Mouse (Mus musculus) CH12.LX (cell line): Measurements from ENCODE around the gene Copb2. TPM values are rescaled to one million over a fixed set of nuclear protein-coding genes. Genes with fewer than 3 reads are reported as not detected.
A peak's percentile ranks its signal among the peaks of the same experiment; 100 is the strongest.

Experiments
- DNase-seq: peaks from one replicate; pipeline ENCODE4 v3.0.0-alpha.2; 2013; ENCODE audit errors: extremely low read depth
- H3K27ac ChIP-seq: 2 replicates; pipeline ENCODE4 v1.5.1; 2012; ENCODE audit warnings: low read depth, mild to moderate bottlenecking, control low read depth, moderate library complexity; ENCODE audit not compliant: insufficient read depth
- H3K27me3 ChIP-seq: replicated peaks from 2 replicates; pipeline ENCODE3; 2012; ENCODE audit warnings: inconsistent platforms
- H3K36me3 ChIP-seq, 2 experiments: replicated peaks in 1 of 2; 2 replicates each; pipeline versions ENCODE3 to v1.6.1; 2012; ENCODE audit warnings: inconsistent platforms in 1 of 2, low read length in 1 of 2, mild to moderate bottlenecking in 1 of 2, mixed read lengths in 1 of 2, moderate library complexity in 1 of 2; ENCODE audit not compliant: control insufficient read depth in 1 of 2, insufficient read depth in 1 of 2
- H3K4me1 ChIP-seq, 2 experiments: 2 replicates each; pipeline ENCODE4 v1.6.1; 2012; ENCODE audit warnings: inconsistent platforms in 1 of 2, moderate library complexity in 1 of 2; ENCODE audit not compliant: insufficient read depth in 2 of 2, control insufficient read depth in 1 of 2
- H3K4me2 ChIP-seq: 2 replicates; pipeline ENCODE4 v1.6.1; 2012; ENCODE audit warnings: low read depth, mild to moderate bottlenecking, control low read depth; ENCODE audit not compliant: poor library complexity, insufficient read depth, severe bottlenecking
- H3K4me3 ChIP-seq, 3 experiments: fragments of 150-350 bp in 1 of 3; sonication (generic) in 1 of 3; replicated peaks in 1 of 3; 2 replicates each; pipeline versions ENCODE3 to v1.5.1; 2011 to 2012; ENCODE audit warnings: low read depth in 2 of 3, low read length in 2 of 3, mild to moderate bottlenecking in 2 of 3, moderate library complexity in 2 of 3, control low read depth in 1 of 3, improper control_type of control experiment in 1 of 3, inconsistent platforms in 1 of 3, mixed read lengths in 1 of 3; ENCODE audit not compliant: poor library complexity in 1 of 3
- H3K79me2 ChIP-seq: replicated peaks from 2 replicates; pipeline ENCODE4 v1.6.1; 2012; ENCODE audit warnings: mild to moderate bottlenecking, moderate library complexity; ENCODE audit not compliant: control insufficient read depth, poor library complexity, insufficient read depth, severe bottlenecking; ENCODE audit errors: extremely low read depth
- H3K9ac ChIP-seq: 2 replicates; pipeline ENCODE4 v1.6.1; 2012; ENCODE audit warnings: low read depth, mild to moderate bottlenecking, control low read depth, moderate library complexity; ENCODE audit not compliant: insufficient read depth
- H3K9me3 ChIP-seq: replicated peaks from 2 replicates; pipeline ENCODE3; 2012; ENCODE audit warnings: low read length, inconsistent platforms, mixed read lengths
- BHLHE40 ChIP-seq: IDR thresholded peaks from 2 replicates; pipeline ENCODE4 v1.6.1; 2011; ENCODE audit warnings: mild to moderate bottlenecking, low read depth, low read length, improper control_type of control experiment
- CHD2 ChIP-seq: IDR thresholded peaks from 2 replicates; pipeline ENCODE4 v1.6.1; 2011; ENCODE audit warnings: low read length, improper control_type of control experiment
- CTCF ChIP-seq, 2 experiments: IDR thresholded peaks in 1 of 2; conservative IDR thresholded peaks in 1 of 2; 2 replicates each; pipeline ENCODE4 v1.5.1; 2011 to 2012; ENCODE audit warnings: low read depth in 2 of 2, low read length in 2 of 2, improper control_type of control experiment in 1 of 2, inconsistent platforms in 1 of 2, mild to moderate bottlenecking in 1 of 2, moderate library complexity in 1 of 2
- E2F4 ChIP-seq: IDR thresholded peaks from 2 replicates; pipeline ENCODE4 v1.6.1; 2011; ENCODE audit warnings: low read depth, low read length, improper control_type of control experiment; ENCODE audit not compliant: insufficient replicate concordance
- EP300 ChIP-seq: IDR thresholded peaks from 2 replicates; pipeline ENCODE4 v1.6.1; 2011; ENCODE audit warnings: low read length, improper control_type of control experiment
- ETS1 ChIP-seq: conservative IDR thresholded peaks from 2 replicates; pipeline ENCODE4 v1.6.1; 2012; ENCODE audit warnings: low read depth, mild to moderate bottlenecking, inconsistent platforms, low read length, improper control_type of control experiment, moderate library complexity
- HCFC1 ChIP-seq: IDR thresholded peaks from 2 replicates; pipeline ENCODE4 v1.6.1; 2012; ENCODE audit warnings: low read depth, mild to moderate bottlenecking, inconsistent platforms, low read length, improper control_type of control experiment
- JUN ChIP-seq: IDR thresholded peaks from 2 replicates; pipeline ENCODE4 v1.6.1; 2011; ENCODE audit warnings: low read depth, mild to moderate bottlenecking, low read length, improper control_type of control experiment, moderate library complexity; ENCODE audit not compliant: insufficient read depth
- JUND ChIP-seq: conservative IDR thresholded peaks from 2 replicates; pipeline ENCODE4 v1.6.1; 2011; ENCODE audit warnings: low read depth, low read length, improper control_type of control experiment
- KAT2A ChIP-seq: IDR thresholded peaks from 2 replicates; pipeline ENCODE4 v1.6.1; 2012; ENCODE audit warnings: low read length, improper control_type of control experiment, inconsistent platforms; ENCODE audit not compliant: insufficient replicate concordance
- MAFK ChIP-seq: IDR thresholded peaks from 2 replicates; pipeline ENCODE4 v1.6.1; 2011; ENCODE audit warnings: low read length, improper control_type of control experiment; ENCODE audit not compliant: insufficient replicate concordance
- MAZ ChIP-seq: IDR thresholded peaks from 2 replicates; pipeline ENCODE4 v1.6.1; 2012; ENCODE audit warnings: low read depth, mild to moderate bottlenecking, inconsistent platforms, low read length, improper control_type of control experiment, moderate library complexity
- MEF2A ChIP-seq: IDR thresholded peaks from 2 replicates; pipeline ENCODE4 v1.6.1; 2014; ENCODE audit warnings: low read depth, mild to moderate bottlenecking, inconsistent platforms, low read length, improper control_type of control experiment, borderline replicate concordance
- MYC ChIP-seq: IDR thresholded peaks from 2 replicates; pipeline ENCODE4 v1.6.1; 2011; ENCODE audit warnings: low read depth, mild to moderate bottlenecking, improper control_type of control experiment, low read length
- NELFE ChIP-seq: IDR thresholded peaks from 2 replicates; pipeline ENCODE4 v1.6.1; 2011; ENCODE audit warnings: low read depth, low read length, improper control_type of control experiment
- POLR2A ChIP-seq: IDR thresholded peaks from 2 replicates; pipeline ENCODE4 v1.6.1; 2011; ENCODE audit warnings: low read depth, mild to moderate bottlenecking, improper control_type of control experiment, low read length
- SIN3A ChIP-seq: IDR thresholded peaks from 2 replicates; pipeline ENCODE4 v1.6.1; 2012; ENCODE audit warnings: low read length, improper control_type of control experiment, inconsistent platforms
- SMC3 ChIP-seq: IDR thresholded peaks from 2 replicates; pipeline ENCODE4 v1.6.1; 2011; ENCODE audit warnings: low read depth, low read length, improper control_type of control experiment
- TBP ChIP-seq: conservative IDR thresholded peaks from 2 replicates; pipeline ENCODE4 v1.6.1; 2011; ENCODE audit warnings: low read depth, low read length, improper control_type of control experiment
- ZC3H11A ChIP-seq: IDR thresholded peaks from 2 replicates; pipeline ENCODE4 v1.6.1; 2012; ENCODE audit warnings: low read depth, mild to moderate bottlenecking, inconsistent platforms, low read length, improper control_type of control experiment
- ZKSCAN1 ChIP-seq: IDR thresholded peaks from 2 replicates; pipeline ENCODE4 v1.6.1; 2012; ENCODE audit warnings: low read depth, inconsistent platforms, low read length, improper control_type of control experiment, borderline replicate concordance
- dilution Hi-C: fragments of 300-500 bp; cut with MboI; formaldehyde crosslinking; loops from 2 replicates; pipeline ENCODE4 v1.14.3; 2020; ENCODE audit warnings: low sequenced_read_pairs; ENCODE audit not compliant: extremely low pct_unique_long_range_greater_than_20kb, extremely low pct_ligation_motif_present
- in situ Hi-C: fragments of 300-500 bp; cut with MboI; formaldehyde crosslinking; loops from 3 replicates; pipeline ENCODE4 v1.14.3; 2019; ENCODE audit warnings: low sequenced_read_pairs, low pct_ligation_motif_present, low pct_unique_long_range_greater_than_20kb, mixed read lengths
- polyA plus RNA-seq: library from polyadenylated mRNA; unstranded; fragments of >175 nt; gene quantifications from 2 replicates; pipeline ENCODE4 v1.2.1, GENCODE M21; 2012; ENCODE audit warnings: low read depth; ENCODE audit not compliant: insufficient read length
- total RNA-seq, 2 experiments: library from RNA; depleted of rRNA; stranded (reverse); fragments of 300-350 nt in 1 of 2; fragments of >200 nt in 1 of 2; gene quantifications; 2 replicates each; pipeline ENCODE4 v1.2.3; 2012 to 2014

Gene Copb2
- total and polyA plus RNA-seq, 3 experiments = 92.8 to 122 (median 106) TPM

DNA sequence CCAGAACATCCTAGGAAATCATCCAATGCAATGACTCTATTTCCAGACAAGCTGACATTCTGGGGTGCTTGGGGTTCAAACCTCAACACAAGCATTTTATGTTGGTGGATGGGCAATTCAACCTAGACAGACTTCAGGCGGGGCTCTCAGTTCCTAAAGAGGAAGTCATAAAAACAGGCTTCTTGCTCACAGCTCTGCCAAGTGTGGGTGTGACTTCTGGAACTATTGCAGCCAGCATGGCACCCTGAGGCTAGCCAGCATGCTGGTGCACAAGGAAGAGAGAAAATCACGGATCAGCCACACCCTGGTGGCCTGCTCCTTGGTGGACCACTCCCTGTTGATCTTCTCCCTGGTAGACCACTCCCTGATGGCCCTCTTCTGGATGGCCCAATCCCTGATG lies 32.5 kb upstream of the Copb2 start:
- dilution Hi-C loops (no loop called here), in situ Hi-C loops (no loop called here)
- H3K9me3 ChIP-seq = no peaks in the 10 kb centered on the region
- TF ChIP-seq SMC3 = no peak
- TF ChIP-seq KAT2A = no peak
- H3K4me1 ChIP-seq = peaks cover 0 to 8% of the 10 kb centered on the region in 2 experiments; a peak in 2 of 4 replicates
- H3K4me2 ChIP-seq = no peak overlapping the region
- H3K27ac ChIP-seq = no peak overlapping the region
- no peaks in the 10 kb centered on the region for H3K36me3 ChIP-seq
- H3K4me3 ChIP-seq = no peak overlapping the region
- no peaks in the 10 kb centered on the region for H3K79me2 ChIP-seq
- DNase-seq = no peak
- H3K27me3 ChIP-seq = no peaks in the 10 kb centered on the region
- no peak overlapping the region for H3K9ac ChIP-seq

- in situ Hi-C loops = no loop called here
Measured at GRCm38 (mm10) chr9:98534675-98535280, 28.7 kb upstream of the Copb2 start.

GRCm38 (mm10) chr9:98535763-98536162 lies 27.8 kb upstream of the Copb2 start:
- no peak overlapping the region for H3K4me3 ChIP-seq
- H3K4me2 ChIP-seq = no peak overlapping the region
- in situ Hi-C loops = no loop called here
- dilution Hi-C loops = no loop called here
- H3K79me2 ChIP-seq = no peaks in the 10 kb centered on the region
- no peaks in the 10 kb centered on the region for H3K9me3 ChIP-seq
- DNase-seq = peak; percentile 9
- H3K9ac ChIP-seq = no peak overlapping the region
- H3K4me1 ChIP-seq = peaks cover 0 to 2% of the 10 kb centered on the region in 2 experiments; a peak in 1 of 4 replicates
- no peaks in the 10 kb centered on the region for H3K36me3 ChIP-seq
- no peak overlapping the region for H3K27ac ChIP-seq
- peaks cover 2% of the 10 kb centered on the region for H3K27me3 ChIP-seq
- peak; percentile 33 to 70; a peak in 3 of 4 replicates for TF ChIP-seq CTCF (conservative IDR thresholded peaks at IDR 0.05 in 1 of 2, IDR thresholded peaks at IDR 0.05 in 1 of 2; ENCODE audit: low read depth in 2 of 2, low read length in 2 of 2)
- TF ChIP-seq POLR2A = no peak

More at GRCm38 (mm10) chr9:98534675-98535280, 28.7 kb upstream of the Copb2 start:
- Histone ChIP-seq H3K36me3 (no peaks in the 10 kb centered on the region), H3K9ac (no peak overlapping the region), H3K9me3 (no peaks in the 10 kb centered on the region)
- dilution Hi-C loops = no loop called here
- no peak for TF ChIP-seq ZKSCAN1
- no peak for TF ChIP-seq CHD2
- no peak for TF ChIP-seq MAFK
- TF ChIP-seq SIN3A = no peak
- no peak for TF ChIP-seq BHLHE40
- no peak for TF ChIP-seq JUN
- TF ChIP-seq CTCF (conservative IDR thresholded peaks at IDR 0.05 in 1 of 2, IDR thresholded peaks at IDR 0.05 in 1 of 2; ENCODE audit: low read depth in 2 of 2, low read length in 2 of 2) = no peak
- TF ChIP-seq SMC3 = no peak
- TF ChIP-seq MYC = no peak
- TF ChIP-seq ETS1 = no peak
- TF ChIP-seq MAZ = no peak
- TF ChIP-seq JUND = no peak
- TF ChIP-seq TBP = no peak
- no peak for TF ChIP-seq EP300
- no peak for TF ChIP-seq NELFE
- no peak for TF ChIP-seq ZC3H11A
- no peak for TF ChIP-seq HCFC1
- TF ChIP-seq MEF2A = no peak
- no peak for TF ChIP-seq E2F4
- TF ChIP-seq, all 38 proteins: peak for 0
- no peak for DNase-seq
- Histone ChIP-seq H3K27ac (no peak overlapping the region), H3K27me3 (peaks cover 2% of the 10 kb centered on the region), H3K4me1 (peaks cover 0 to 2% of the 10 kb centered on the region in 2 experiments; a peak in 1 of 4 replicates), H3K4me3 (no peak overlapping the region), H3K79me2 (no peaks in the 10 kb centered on the region), H3K4me2 (no peak overlapping the region)
